Mouse (Mus musculus): ENCODE data around the gene Kcnmb3. TPM values are rescaled to one million over a fixed set of nuclear protein-coding genes. Genes with fewer than 3 reads are reported as not detected.

Gene Kcnmb3
- polyA plus RNA-seq, 1 experiment from 2014 or later: 0.14 TPM

DNA sequence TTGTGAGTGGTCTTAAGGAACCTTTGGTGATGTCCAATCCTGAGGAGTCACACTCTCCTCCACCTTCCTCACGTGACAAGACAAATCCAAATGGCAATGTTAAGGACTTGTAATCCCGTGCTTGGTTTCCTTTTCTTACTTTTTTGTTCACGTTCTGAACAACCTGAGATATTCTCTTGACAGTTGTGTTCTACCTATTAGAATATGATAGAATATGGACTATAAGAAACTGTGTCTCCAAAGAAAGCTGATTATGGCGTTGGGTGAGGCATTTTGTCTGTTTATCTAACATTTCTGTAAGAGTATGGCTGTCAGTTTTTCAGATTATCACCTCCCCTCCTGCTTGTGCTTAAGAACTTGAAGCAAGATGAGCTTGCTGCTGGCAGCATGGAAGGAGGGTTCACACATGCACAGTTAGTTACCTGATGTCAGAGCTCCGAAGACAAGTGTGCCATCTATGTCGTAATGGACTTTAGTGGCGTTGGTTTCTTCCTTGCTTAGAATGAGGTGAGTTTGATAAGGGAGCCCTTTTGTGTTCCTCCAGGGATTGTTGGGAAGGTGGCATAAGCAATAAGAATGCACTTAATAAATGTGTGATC lies 20.8 kb upstream of the Kcnmb3 start:
- Histone ChIP-seq H3K4me2 (ENCODE audit: low read length) (no peak overlapping the region), H3K36me3 (ENCODE audit: control insufficient read depth, insufficient read depth, low read length) (peaks cover 9% of the 10 kb centered on the region; the same call in 1 of the 2 replicates), H3K9me3 (ENCODE audit: control insufficient read depth, low read length) (no peaks in the 10 kb centered on the region), H3K9ac (ENCODE audit: low read depth, low read length) (no peak overlapping the region), H3K27me3 (replicated peaks; ENCODE audit: control insufficient read depth, insufficient read depth, low read length) (no peaks in the 10 kb centered on the region), H3K4me1 (ENCODE audit: control insufficient read depth, insufficient read depth, low read depth, low read length) (peaks cover 20% of the 10 kb centered on the region), H3K27ac (ENCODE audit: low read depth, low read length) (no peak overlapping the region), H3K4me3 (ENCODE audit: low read length) (no peak overlapping the region)
- 91% methylated on average over 7 of the region's 7 CpGs for WGBS
- no peak for ATAC-seq

DNA sequence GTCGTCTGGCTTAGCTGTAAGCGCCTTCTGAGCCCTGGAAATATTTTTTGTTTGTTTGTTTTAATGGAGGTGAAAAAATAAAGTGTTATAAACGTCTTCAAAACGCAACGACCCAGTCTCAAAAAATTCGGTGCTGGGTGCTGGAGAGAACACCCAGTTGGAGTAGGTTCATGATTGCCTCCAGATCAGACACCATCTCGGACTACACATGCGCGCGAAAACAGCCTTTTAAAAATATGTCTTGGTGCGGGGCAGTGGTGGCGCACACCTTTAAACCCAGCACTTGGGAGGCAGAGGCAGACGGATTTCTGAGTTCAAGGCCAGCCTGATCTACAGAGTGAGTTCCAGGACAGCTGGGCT lies 19.1 kb upstream of the Kcnmb3 start:
- no peaks in the 10 kb centered on the region for H3K9me3 ChIP-seq (ENCODE audit: control insufficient read depth, low read length)
- ATAC-seq: no peak
- WGBS: 3% methylated on average over 13 of the region's 13 CpGs

DNA sequence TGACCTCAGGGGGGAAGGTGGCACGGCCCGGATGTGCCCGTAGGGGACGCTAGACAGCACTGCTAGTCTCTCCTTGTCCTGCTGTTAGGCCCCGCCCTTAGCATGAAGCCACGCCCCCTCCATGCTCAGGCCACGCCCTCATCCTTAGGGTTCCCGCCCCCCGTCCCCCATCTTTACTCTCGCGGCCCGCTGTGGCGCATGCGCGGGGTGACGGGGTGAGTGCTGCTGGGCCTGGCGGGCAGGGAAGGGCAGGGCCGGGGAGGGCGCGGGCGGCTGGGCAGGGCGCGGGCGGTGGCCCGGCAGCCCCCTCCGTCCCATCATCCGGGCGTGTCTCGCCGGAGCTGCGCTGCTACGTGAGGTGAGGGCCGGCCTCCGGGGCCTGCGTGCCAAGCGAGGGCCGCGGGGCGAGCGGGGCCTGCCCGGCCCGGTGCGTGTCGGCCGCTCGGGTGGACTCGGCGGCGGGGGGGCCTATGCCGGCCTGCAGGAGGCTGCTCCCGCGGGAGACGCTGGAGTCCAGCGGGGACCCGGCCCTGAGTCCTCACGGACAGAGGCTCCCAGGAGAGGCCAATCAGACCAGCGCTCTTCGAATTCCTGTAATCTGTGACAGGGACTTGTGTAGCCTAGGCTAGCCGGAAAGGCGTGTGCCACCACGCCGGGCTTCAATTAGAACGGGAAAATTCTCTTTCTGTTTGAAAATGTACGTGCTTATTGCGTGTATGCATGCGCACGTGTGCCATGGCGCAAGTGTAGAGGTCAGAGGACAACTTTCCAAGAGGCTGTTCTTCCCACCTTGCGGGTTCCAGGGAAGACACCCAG lies 18.6 kb upstream of the Kcnmb3 start:
- H3K9ac ChIP-seq (ENCODE audit: low read depth, low read length): peak overlapping the region; percentile 98
- peaks cover 20% of the 10 kb centered on the region for H3K4me1 ChIP-seq (ENCODE audit: control insufficient read depth, insufficient read depth, low read depth, low read length)
- peak overlapping the region; percentile 82 for H3K27ac ChIP-seq (ENCODE audit: low read depth, low read length)
- peak overlapping the region; percentile 81 for H3K4me2 ChIP-seq (ENCODE audit: low read length)
- peaks cover under 1% of the 10 kb centered on the region; the same call in 1 of the 2 replicates for H3K36me3 ChIP-seq (ENCODE audit: control insufficient read depth, insufficient read depth, low read length)
- peak; percentile 92 for ATAC-seq
- H3K9me3 ChIP-seq (ENCODE audit: control insufficient read depth, low read length): no peaks in the 10 kb centered on the region
- 1% methylated on average over 65 of the region's 69 CpGs for WGBS
- peak overlapping the region; percentile 93 for H3K4me3 ChIP-seq (ENCODE audit: low read length)
- H3K27me3 ChIP-seq (replicated peaks; ENCODE audit: control insufficient read depth, insufficient read depth, low read length): no peaks in the 10 kb centered on the region

More for the DNA sequence above, 19.1 kb upstream of the Kcnmb3 start:
- Histone ChIP-seq H3K4me2 (ENCODE audit: low read length) (peak overlapping the region; percentile 81), H3K4me1 (ENCODE audit: control insufficient read depth, insufficient read depth, low read depth, low read length) (peaks cover 20% of the 10 kb centered on the region), H3K4me3 (ENCODE audit: low read length) (peak overlapping the region; percentile 93), H3K36me3 (ENCODE audit: control insufficient read depth, insufficient read depth, low read length) (peaks cover 4% of the 10 kb centered on the region; the same call in 1 of the 2 replicates), H3K9ac (ENCODE audit: low read depth, low read length) (peak overlapping the region; percentile 98), H3K27ac (ENCODE audit: low read depth, low read length) (peak overlapping the region; percentile 82), H3K27me3 (replicated peaks; ENCODE audit: control insufficient read depth, insufficient read depth, low read length) (no peaks in the 10 kb centered on the region)

DNA sequence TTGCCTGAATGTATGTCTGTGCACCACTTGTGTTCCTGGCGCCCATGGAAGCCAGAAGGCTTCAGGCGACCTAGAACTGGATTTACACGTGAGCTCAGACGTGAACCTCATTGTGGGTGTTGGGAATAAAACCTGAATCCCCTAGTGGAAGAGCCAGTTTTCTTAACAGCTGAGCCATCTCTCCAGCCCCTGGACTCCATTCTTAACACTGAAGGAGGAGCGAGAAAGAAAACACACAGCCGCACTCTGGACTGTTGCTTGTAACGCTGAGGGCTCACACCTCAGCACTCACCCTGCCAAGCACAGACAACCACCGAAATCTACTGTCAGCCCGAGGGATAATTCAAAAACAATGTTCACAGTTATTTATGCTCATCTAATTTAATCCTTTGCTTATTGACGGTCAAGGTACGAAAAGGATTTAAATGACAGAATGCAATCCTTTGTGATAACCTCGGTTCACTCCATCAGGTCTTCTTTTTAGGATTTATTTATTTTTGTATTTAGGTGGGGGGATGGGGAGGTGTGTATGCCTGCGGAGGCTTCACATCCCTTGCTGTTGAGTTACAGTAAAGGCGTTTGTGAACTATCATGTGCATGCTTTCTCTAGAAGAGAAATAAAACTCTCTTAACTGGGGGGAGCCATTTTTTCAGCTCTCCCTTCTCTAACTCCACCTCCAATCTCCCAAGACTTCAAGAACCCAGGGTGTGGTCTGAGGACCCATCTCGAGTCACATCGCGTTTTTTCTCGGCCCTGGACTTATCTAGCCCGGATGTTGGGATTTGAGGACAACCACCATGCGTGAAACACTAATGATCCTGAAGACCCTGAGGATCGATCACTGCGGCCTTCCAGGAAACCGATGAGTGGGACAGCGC lies 17.7 kb upstream of the Kcnmb3 start, which contains the start of gene Zfp639:
Gene Zfp639 (plus strand): TSS at position 764 of the 879 bp plus-strand sequence.
- no peaks in the 10 kb centered on the region for H3K36me3 ChIP-seq (ENCODE audit: control insufficient read depth, insufficient read depth, low read length)
- peaks cover 20% of the 10 kb centered on the region for H3K4me1 ChIP-seq (ENCODE audit: control insufficient read depth, insufficient read depth, low read depth, low read length)
- H3K9me3 ChIP-seq (ENCODE audit: control insufficient read depth, low read length): no peaks in the 10 kb centered on the region
- H3K9ac ChIP-seq (ENCODE audit: low read depth, low read length): peak within 1 kb of the TSS; percentile 98
- peak within 1 kb of the TSS; percentile 82 for H3K27ac ChIP-seq (ENCODE audit: low read depth, low read length)
- no peak for ATAC-seq
- WGBS: 9% methylated on average over 23 of the region's 24 CpGs
- peak within 1 kb of the TSS; percentile 93 for H3K4me3 ChIP-seq (ENCODE audit: low read length)
- peak within 1 kb of the TSS; percentile 81 for H3K4me2 ChIP-seq (ENCODE audit: low read length)
- no peaks in the 10 kb centered on the region for H3K27me3 ChIP-seq (replicated peaks; ENCODE audit: control insufficient read depth, insufficient read depth, low read length)

DNA sequence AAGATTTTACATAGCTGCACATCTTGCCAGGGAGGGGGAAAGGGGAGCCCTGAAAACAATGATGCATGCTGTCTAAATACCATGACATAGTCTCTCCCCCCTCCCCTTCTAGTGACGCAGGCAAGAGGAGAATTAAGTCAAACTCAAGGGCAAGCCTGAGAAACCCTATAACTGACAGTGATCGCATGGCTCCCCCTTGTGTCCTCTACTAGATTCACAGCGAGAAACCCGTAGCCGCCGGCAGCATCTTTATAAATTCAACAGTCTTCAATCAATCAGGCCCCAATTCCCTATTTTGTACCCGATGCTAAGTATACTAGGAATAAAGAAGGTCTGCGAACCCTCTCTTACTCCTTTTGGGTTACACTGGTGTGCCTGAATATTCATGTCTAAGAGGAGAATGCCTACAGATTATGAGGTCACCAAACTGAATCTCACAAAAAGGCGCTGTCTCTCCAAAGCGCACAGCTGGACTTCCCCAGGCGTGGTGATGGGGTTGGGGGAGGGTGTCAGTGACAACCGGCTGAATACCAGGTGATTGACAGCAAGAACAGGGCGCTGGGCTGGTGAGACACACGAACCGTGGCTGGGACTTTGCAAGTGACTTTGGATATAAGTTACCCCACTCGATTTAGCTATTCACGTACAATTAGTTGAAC lies 16.8 kb upstream of the Kcnmb3 start:
- Histone ChIP-seq H3K27me3 (replicated peaks; ENCODE audit: control insufficient read depth, insufficient read depth, low read length) (no peaks in the 10 kb centered on the region), H3K4me1 (ENCODE audit: control insufficient read depth, insufficient read depth, low read depth, low read length) (peaks cover 20% of the 10 kb centered on the region), H3K36me3 (ENCODE audit: control insufficient read depth, insufficient read depth, low read length) (no peaks in the 10 kb centered on the region), H3K4me2 (ENCODE audit: low read length) (peak overlapping the region; percentile 81), H3K9me3 (ENCODE audit: control insufficient read depth, low read length) (no peaks in the 10 kb centered on the region), H3K27ac (ENCODE audit: low read depth, low read length) (no peak overlapping the region), H3K9ac (ENCODE audit: low read depth, low read length) (peak overlapping the region; percentile 54), H3K4me3 (ENCODE audit: low read length) (peak overlapping the region; percentile 26)
- 1% methylated on average over 17 of the region's 17 CpGs for WGBS
- ATAC-seq: peak; percentile 28

DNA sequence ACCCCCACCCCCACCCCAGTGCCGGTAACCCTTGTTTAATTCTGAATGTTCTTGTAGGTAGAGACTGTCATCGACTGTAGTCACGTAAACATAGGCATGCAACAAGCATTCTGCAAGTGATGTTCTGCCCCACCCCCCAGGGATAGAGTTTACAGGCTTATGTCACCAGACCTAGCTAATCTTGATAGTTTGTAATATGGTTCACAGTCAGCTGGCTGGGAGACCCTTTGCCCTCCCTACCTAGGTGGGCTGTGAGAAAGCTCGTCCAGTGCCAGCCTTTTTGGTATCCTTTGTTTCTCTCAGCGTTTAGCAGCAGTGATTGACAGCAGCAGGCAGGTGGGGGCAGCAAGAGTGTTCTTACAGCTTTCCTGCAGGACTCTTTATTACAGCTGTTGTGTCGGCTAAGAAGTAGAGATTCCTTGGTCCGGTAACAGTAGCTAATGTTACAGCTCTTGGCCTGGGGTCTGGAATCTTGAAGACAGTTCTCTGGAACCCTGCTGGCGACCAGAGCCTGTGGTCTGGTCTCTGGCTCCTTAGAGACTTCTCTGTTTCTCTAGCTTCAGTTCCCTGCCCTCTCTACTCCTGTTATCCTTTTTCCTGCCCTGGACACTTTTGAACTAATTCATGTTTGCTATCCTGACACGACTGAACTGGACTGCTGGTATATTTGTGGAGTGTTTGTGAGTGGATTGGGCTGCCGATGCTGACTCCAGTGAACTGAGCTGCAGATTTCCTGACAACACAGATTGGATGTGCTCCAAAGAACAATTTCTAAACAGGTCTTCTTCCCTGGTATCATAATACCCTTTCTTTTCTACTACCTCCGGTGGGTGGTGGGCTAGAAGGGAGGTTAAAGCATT lies 14.6 kb upstream of the Kcnmb3 start:
- no peak for ATAC-seq
- H3K4me2 ChIP-seq (ENCODE audit: low read length): no peak overlapping the region
- H3K9ac ChIP-seq (ENCODE audit: low read depth, low read length): no peak overlapping the region
- H3K36me3 ChIP-seq (ENCODE audit: control insufficient read depth, insufficient read depth, low read length): no peaks in the 10 kb centered on the region
- H3K4me1 ChIP-seq (ENCODE audit: control insufficient read depth, insufficient read depth, low read depth, low read length): peaks cover 4% of the 10 kb centered on the region
- no peak overlapping the region for H3K4me3 ChIP-seq (ENCODE audit: low read length)
- WGBS: 65% methylated on average over 11 of the region's 11 CpGs
- H3K9me3 ChIP-seq (ENCODE audit: control insufficient read depth, low read length): no peaks in the 10 kb centered on the region
- no peaks in the 10 kb centered on the region for H3K27me3 ChIP-seq (replicated peaks; ENCODE audit: control insufficient read depth, insufficient read depth, low read length)
- H3K27ac ChIP-seq (ENCODE audit: low read depth, low read length): no peak overlapping the region

DNA sequence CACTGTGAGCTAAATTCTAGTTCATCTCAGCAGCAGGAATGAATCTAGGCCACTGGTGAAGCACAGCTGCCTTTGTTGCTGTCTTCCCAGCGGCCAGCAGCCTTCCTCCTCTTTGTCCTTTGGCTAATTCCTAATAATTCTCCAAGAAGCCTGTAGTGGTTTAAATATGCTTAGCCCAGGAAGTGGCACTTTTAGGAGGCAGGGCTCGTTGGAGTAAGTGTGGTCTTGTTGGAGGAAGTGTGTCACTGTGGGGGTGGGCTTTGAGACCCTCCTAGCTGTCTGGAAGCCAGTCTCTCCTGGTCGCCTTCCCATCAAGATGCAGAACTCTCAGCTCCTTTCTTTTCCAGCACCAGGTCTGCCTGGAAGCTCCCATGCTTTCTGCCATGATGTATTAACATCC lies 13.8 kb upstream of the Kcnmb3 start:
- no peaks in the 10 kb centered on the region for H3K27me3 ChIP-seq (replicated peaks; ENCODE audit: control insufficient read depth, insufficient read depth, low read length)
- no peak for ATAC-seq
- no peak overlapping the region for H3K27ac ChIP-seq (ENCODE audit: low read depth, low read length)
- H3K4me1 ChIP-seq (ENCODE audit: control insufficient read depth, insufficient read depth, low read depth, low read length): no peaks in the 10 kb centered on the region
- no peak overlapping the region for H3K4me3 ChIP-seq (ENCODE audit: low read length)
- 77% methylated on average over 3 of the region's 3 CpGs for WGBS
- H3K36me3 ChIP-seq (ENCODE audit: control insufficient read depth, insufficient read depth, low read length): no peaks in the 10 kb centered on the region
- no peak overlapping the region for H3K9ac ChIP-seq (ENCODE audit: low read depth, low read length)
- no peaks in the 10 kb centered on the region for H3K9me3 ChIP-seq (ENCODE audit: control insufficient read depth, low read length)
- no peak overlapping the region for H3K4me2 ChIP-seq (ENCODE audit: low read length)

DNA sequence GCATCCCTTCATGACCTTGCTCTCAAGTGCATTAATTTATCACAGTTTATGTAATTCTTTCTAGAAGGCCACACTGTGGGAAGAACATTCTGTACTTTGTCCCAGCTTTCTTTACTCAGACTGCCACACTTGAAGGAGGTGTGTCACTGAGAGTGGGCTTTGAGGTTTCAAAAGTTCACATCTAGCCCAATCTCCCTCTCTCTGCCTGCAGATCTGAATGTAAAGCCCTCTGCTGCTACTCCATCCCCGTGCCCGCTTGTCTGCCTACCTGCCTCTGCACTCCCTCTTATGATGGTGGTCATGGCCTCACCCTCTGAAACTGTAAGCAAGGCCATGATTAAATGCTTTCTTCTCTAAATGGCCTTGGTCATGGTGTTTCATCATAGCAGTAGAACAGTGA lies 8.3 kb upstream of the Kcnmb3 start:
- Histone ChIP-seq H3K27ac (ENCODE audit: low read depth, low read length) (no peak overlapping the region), H3K36me3 (ENCODE audit: control insufficient read depth, insufficient read depth, low read length) (no peaks in the 10 kb centered on the region), H3K27me3 (replicated peaks; ENCODE audit: control insufficient read depth, insufficient read depth, low read length) (no peaks in the 10 kb centered on the region), H3K4me3 (ENCODE audit: low read length) (no peak overlapping the region), H3K9me3 (ENCODE audit: control insufficient read depth, low read length) (no peaks in the 10 kb centered on the region), H3K9ac (ENCODE audit: low read depth, low read length) (no peak overlapping the region), H3K4me1 (ENCODE audit: control insufficient read depth, insufficient read depth, low read depth, low read length) (no peaks in the 10 kb centered on the region), H3K4me2 (ENCODE audit: low read length) (no peak overlapping the region)
- 90% methylated on average over 2 of the region's 2 CpGs for WGBS
- ATAC-seq: no peak
